Mouse (Mus musculus): ENCODE data around the gene Doc2b.

DNA sequence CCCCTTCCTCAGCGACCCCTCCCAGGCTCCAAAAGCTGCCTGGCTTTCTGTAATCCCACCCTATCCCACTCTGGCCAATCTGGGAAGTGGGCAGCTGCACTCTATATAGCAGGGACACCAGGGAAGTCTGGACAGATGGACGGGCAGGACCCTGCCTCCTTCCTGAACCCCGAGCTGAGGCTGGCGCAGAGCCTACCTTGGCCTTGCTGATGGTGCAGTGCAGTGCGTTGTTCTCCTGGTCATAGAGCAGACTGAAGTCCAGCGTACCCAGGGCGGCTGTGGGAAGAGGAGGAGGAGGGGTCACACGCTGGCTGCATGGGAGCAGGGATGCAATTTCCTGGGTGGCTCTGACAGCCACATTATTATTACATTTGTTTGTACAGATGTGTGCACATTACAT, 10.0 kb downstream of the Doc2b start:
- TF ChIP-seq CTCF (IDR thresholded peaks at IDR 0.05; ENCODE audit: borderline replicate concordance, extremely low read depth, insufficient read depth, insufficient read length), result no peak
- TF ChIP-seq POLR2A (IDR thresholded peaks at IDR 0.05; ENCODE audit: borderline replicate concordance, extremely low read depth, insufficient read depth, insufficient read length, poor library complexity, severe bottlenecking), result no peak
